Mouse (Mus musculus) lung, embryonic 16.5 days (tissue): ENCODE results near the gene Bbip1. TPM values are rescaled to one million over a fixed set of nuclear protein-coding genes. Genes with fewer than 3 reads are reported as not detected.
"Not testable (repeated sequence)": the region's sequence is repeated elsewhere in the genome, so short reads cannot be mapped to it uniquely, and the experiment has no call there.

Source experiments
- ATAC-seq: fragments of 200-750 bp; cut with Nextera tagmentation; 2 replicates; pipeline ENCODE4 v1.8.0; 2017; ENCODE audit warnings: low read depth, mild to moderate bottlenecking, moderate library complexity
- H3K27ac ChIP-seq: fragments of 300-500 bp; sonication (generic); 2 replicates; pipeline ENCODE4 v1.5.1; 2014; ENCODE audit warnings: mild to moderate bottlenecking, control low read depth, low read length
- H3K27me3 ChIP-seq: fragments of 300-500 bp; sonication (generic); 2 replicates; pipeline ENCODE4 v1.6.1; 2014; ENCODE audit warnings: low read depth, low read length, mixed read lengths; ENCODE audit not compliant: control insufficient read depth, insufficient read depth
- H3K36me3 ChIP-seq: fragments of 300-500 bp; sonication (generic); 2 replicates; pipeline ENCODE4 v1.6.1; 2014; ENCODE audit warnings: low read length; ENCODE audit not compliant: control insufficient read depth, insufficient read depth
- H3K4me1 ChIP-seq: fragments of 300-500 bp; sonication (generic); replicated peaks from 2 replicates; pipeline ENCODE4 v1.6.1; 2014; ENCODE audit warnings: low read length, mixed read lengths; ENCODE audit not compliant: control insufficient read depth, insufficient read depth
- H3K4me2 ChIP-seq: fragments of 300-500 bp; sonication (generic); 2 replicates; pipeline ENCODE4 v1.6.1; 2014; ENCODE audit warnings: low read depth, low read length, control low read depth
- H3K4me3 ChIP-seq: fragments of 300-500 bp; sonication (generic); 2 replicates; pipeline ENCODE4 v1.5.1; 2014; ENCODE audit warnings: mild to moderate bottlenecking, low read length, control low read depth
- H3K9ac ChIP-seq: fragments of 300-500 bp; sonication (generic); 2 replicates; pipeline ENCODE4 v1.6.1; 2014; ENCODE audit warnings: low read length, control low read depth
- H3K9me3 ChIP-seq: fragments of 300-500 bp; sonication (generic); 2 replicates; pipeline ENCODE4 v1.6.1; 2016; ENCODE audit warnings: low read length; ENCODE audit not compliant: control insufficient read depth
- WGBS: fragments of 180-500 bp; shearing (Covaris S2); extraction: QIAGEN DNeasy Blood & Tissue Kit; methylation state at CpG from one replicate; pipeline ENCODE4 v1.1.7; 2014; 5-methylcytosine and 5-hydroxymethylcytosine counted together
- polyA plus RNA-seq: library from polyadenylated mRNA; unstranded; fragments of >200 nt; fragmentation: Nextera tagmentation; extraction: Ambion mirVana; gene quantifications from 2 replicates; pipeline ENCODE4 v1.2.1, GENCODE M21; 2015

The Bbip1 gene
- polyA plus RNA-seq, 1 experiment from 2014 or later, result 62.2 TPM

DNA sequence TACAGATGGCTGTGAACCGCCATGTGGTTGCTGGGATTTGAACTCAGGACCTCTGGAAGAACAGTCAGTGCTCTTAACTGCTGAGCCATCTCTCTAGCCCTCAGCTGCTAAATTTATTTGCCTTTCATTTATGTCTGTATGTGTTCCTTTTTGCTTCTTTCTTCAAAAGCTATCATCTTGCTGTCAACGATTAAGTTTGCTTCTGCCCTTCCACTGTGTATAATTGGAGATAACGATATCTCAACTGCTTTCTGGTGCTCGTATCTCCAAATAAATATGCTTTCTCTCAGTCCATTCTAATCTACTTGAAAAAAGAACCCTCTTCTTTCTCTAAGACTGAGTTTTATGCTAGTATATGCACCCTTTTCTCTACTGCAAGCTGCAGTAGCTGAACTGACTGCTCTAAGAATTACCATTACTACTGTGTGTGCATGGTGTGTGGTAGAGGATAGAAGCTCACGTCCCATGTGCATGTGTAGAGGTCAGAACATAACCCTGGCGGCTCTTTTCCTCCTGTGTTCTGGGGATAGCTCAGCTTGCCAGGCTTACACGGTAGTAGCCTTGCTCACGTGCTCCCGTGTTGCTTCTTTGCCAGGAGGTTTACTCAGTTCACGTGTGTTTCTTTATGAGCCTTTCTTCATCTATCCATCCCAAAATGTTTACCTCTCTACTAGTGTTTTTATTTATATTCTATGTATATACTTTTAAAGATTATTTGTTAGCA is 20.6 kb upstream of the Bbip1 start:
- H3K27me3 ChIP-seq, result no peaks in the 10 kb centered on the region
- no peaks in the 10 kb centered on the region for H3K36me3 ChIP-seq
- no peaks in the 10 kb centered on the region for H3K4me1 ChIP-seq
- H3K9ac ChIP-seq, result no peak overlapping the region
- H3K4me3 ChIP-seq, result no peak overlapping the region
- WGBS, result 83% methylated on average over 10 of the region's 10 CpGs
- H3K27ac ChIP-seq, result no peak overlapping the region
- no peak overlapping the region for H3K4me2 ChIP-seq
- ATAC-seq, result no peak
- H3K9me3 ChIP-seq, result no peaks in the 10 kb centered on the region

DNA sequence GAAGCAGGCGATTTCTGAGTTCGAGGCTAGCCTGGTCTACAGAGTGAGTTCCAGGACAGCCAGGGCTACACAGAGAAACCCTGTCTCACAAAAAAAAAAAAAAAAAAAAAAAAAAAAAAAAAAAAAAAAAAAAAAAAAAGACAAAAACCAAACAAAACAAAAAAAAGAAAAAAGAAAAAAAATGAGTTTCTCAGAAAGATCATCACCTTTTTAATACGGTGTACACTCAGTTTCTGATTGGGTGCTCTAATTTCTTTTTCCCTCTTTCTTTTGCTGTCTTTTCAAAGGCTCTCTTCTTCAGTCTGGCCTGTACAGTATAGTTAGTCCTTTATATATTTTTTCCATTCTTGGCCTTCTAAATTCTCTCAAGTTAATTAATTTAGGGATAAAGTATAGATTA is 19.9 kb upstream of the Bbip1 start:
- ATAC-seq, H3K27me3 ChIP-seq, H3K9ac ChIP-seq, H3K36me3 ChIP-seq, H3K27ac ChIP-seq, H3K4me3 ChIP-seq, H3K4me2 ChIP-seq, H3K4me1 ChIP-seq, H3K9me3 ChIP-seq: not testable (repeated sequence)
- 92% methylated on average over 3 of the region's 3 CpGs for WGBS

DNA sequence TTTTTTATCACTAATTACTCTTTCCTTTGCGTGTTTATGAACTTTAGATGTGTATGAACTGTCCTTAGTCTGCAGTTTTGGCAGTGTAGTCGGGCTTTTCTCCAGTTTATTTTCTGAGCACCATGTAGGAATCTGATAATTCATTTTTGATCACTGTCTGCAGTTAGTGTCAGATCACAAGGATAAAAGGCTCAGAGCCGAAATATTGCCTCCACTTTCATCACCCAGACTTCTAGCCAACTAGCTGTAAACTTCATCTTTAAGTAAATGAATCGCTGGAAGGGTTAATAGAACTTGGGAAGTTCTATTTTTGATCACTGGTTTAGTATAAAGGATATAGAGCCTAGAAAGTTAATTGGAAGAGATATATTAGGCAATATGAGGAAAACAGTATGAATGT is 18.1 kb upstream of the Bbip1 start:
- no peak overlapping the region for H3K4me2 ChIP-seq
- H3K4me1 ChIP-seq, result no peaks in the 10 kb centered on the region
- no peaks in the 10 kb centered on the region for H3K9me3 ChIP-seq
- 78% methylated on average over 4 of the region's 4 CpGs for WGBS
- ATAC-seq, result no peak
- H3K4me3 ChIP-seq, result no peak overlapping the region
- H3K36me3 ChIP-seq, result no peaks in the 10 kb centered on the region
- H3K27me3 ChIP-seq, result no peaks in the 10 kb centered on the region
- H3K27ac ChIP-seq, result no peak overlapping the region
- no peak overlapping the region for H3K9ac ChIP-seq

DNA sequence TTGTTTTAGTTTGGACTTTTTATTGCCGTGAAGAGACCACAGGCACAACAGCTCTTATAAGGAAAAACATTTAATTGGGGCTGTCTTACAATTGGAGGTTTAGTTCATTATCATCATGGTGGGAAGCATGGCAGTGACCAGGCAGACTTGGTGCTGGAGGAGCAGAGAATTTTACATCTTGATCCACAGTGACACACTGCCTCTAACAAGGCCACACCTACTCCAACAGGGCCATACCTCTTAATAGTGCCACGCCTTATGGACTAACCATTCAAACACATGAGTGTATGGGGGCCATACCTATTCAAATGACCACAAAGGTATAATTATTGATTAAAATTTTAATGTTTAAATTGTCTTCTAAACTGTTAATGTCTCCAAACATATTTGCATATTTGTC is 13.1 kb upstream of the Bbip1 start:
- Histone ChIP-seq H3K4me3 (no peak overlapping the region), H3K4me1 (peaks cover 4% of the 10 kb centered on the region), H3K27ac (no peak overlapping the region), H3K36me3 (no peaks in the 10 kb centered on the region), H3K4me2 (no peak overlapping the region), H3K9ac (no peak overlapping the region), H3K9me3 (no peaks in the 10 kb centered on the region), H3K27me3 (no peaks in the 10 kb centered on the region)
- WGBS, result 87% methylated on average over 2 of the region's 2 CpGs
- ATAC-seq, result no peak

DNA sequence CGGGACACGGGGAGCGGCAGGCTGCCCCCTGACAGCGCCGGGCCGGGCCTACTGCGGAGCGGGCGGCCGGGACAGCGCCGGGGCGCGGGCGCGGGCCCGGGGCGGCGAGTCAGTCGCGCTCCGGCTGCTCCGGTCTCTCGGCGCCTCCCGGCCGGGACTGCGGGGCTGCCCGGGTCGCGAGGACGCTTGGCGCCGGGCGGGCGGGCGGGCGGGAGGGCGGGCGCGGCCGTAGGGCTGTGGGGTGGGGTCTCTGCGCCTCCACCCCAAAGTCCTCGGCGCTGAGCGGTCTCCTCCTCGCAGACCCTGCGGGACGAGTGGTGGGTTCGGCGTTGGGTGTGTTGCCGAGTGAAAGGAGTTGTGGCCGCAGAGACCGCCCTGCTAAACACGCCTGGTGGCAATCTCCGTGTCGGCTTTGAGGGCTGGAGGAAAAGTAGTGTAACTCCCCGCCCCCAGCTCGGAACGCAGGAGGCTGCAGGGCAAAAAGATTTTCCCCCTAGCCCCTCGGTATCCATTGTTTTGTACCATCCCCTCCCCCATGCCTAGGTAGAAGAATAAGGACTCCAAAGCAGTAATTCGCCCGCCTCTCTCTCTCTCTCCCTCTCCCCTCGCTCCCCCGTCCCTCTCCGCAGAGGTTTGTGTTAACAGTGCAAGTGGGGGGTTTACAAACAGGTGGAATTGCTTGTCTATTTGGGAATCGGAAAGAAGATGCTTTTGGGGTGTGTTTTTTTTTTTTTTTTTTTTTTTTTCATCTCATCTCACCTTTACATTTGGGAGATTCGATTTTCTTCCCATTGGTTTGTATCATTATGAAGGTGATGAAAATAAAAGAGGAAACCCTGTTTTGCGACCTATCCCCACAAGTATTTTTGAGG is 980 bp upstream of the Bbip1 start:
- Histone ChIP-seq H3K4me1 (peaks cover 15% of the 10 kb centered on the region), H3K4me3 (peak overlapping the region; percentile 93), H3K9ac (peak overlapping the region; percentile 95), H3K27ac (peak overlapping the region; percentile 97), H3K4me2 (peak overlapping the region; percentile 77), H3K36me3 (no peaks in the 10 kb centered on the region), H3K9me3 (no peaks in the 10 kb centered on the region), H3K27me3 (no peaks in the 10 kb centered on the region)
- ATAC-seq, result peak; percentile 0
- WGBS, result under 1% methylated on average over 26 of the region's 69 CpGs

DNA sequence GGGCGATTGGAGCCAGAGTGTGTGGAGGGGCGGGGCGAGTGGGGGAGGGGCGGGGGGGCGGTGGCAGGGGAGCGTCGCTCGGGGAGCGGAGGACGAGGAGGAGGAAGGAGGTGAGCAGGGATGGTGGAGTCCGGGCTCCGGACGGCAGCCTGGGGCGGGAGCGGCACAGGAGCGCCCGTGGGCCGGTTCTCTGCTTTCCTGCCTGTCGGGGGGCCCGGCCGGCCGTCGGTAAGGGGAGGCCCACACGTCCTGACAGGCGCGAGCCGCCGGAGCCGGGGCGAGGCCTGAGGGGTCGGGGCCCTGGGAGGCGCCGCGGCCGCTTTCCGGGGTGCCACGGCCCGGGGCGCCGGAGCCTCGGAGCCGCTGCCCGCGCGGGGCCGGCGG is 351 bp upstream of the Bbip1 start:
- H3K36me3 ChIP-seq, result no peaks in the 10 kb centered on the region
- no peaks in the 10 kb centered on the region for H3K9me3 ChIP-seq
- H3K4me3 ChIP-seq, result peak overlapping the region; percentile 93
- 0% methylated on average over 18 of the region's 47 CpGs for WGBS
- peaks cover 15% of the 10 kb centered on the region for H3K4me1 ChIP-seq
- no peaks in the 10 kb centered on the region for H3K27me3 ChIP-seq
- H3K27ac ChIP-seq, result peak overlapping the region; percentile 97
- ATAC-seq, result no peak
- H3K9ac ChIP-seq, result peak overlapping the region; percentile 95
- peak overlapping the region; percentile 77 for H3K4me2 ChIP-seq

DNA sequence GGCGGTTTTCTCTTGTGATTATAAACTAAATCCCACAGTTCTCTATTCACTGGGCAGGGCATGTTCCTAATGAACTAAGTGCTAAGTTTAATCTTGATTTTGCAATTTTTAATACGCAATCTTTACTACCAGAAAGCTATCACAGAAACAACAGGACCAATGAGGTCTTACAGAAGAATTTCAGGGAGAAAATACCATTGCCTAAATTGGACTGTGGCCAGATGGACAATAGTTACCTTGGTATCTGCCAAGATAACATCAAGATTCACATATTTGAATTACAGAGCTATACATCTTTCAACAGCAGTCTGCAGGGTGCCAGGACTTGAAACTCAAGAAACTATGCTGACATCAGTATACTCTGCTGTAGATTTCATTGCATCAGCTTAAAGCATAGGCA is 2.1 kb downstream of the Bbip1 start:
- WGBS, result 85% methylated on average over 2 of the region's 2 CpGs
- H3K4me1 ChIP-seq, result peaks cover 11% of the 10 kb centered on the region
- H3K27ac ChIP-seq, result no peak overlapping the region
- no peak overlapping the region for H3K4me3 ChIP-seq
- no peak overlapping the region for H3K9ac ChIP-seq
- no peaks in the 10 kb centered on the region for H3K9me3 ChIP-seq
- H3K36me3 ChIP-seq, result 0 out of 2 replicates have a peak, but pooled peaks cover 2% of the 10 kb centered on the region
- H3K27me3 ChIP-seq, result no peaks in the 10 kb centered on the region
- ATAC-seq, result no peak
- no peak overlapping the region for H3K4me2 ChIP-seq

DNA sequence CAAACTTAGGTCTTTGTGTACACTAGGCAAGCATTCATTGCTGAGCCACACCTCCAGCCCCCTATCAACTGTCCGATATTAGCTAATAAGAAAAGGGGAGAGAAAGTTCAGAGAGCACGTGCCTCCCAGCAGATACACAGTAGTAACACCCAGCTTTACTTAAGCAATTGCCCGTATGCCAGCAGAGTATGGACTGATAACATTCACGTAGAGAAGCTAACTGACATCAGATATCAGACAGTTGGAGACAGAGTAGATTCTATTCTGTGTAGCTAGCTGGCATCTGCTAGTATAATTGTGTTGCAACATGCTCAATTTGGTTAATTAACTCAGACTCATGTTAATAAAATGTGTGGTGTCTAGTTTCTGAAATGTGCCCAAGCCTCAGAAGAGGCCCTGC is 3.3 kb downstream of the Bbip1 start:
- H3K9ac ChIP-seq, result no peak overlapping the region
- 86% methylated on average over 4 of the region's 4 CpGs for WGBS
- no peak for ATAC-seq
- no peak overlapping the region for H3K27ac ChIP-seq
- no peak overlapping the region for H3K4me2 ChIP-seq
- no peaks in the 10 kb centered on the region for H3K9me3 ChIP-seq
- no peak overlapping the region for H3K4me3 ChIP-seq
- peaks cover 9% of the 10 kb centered on the region for H3K4me1 ChIP-seq
- no peaks in the 10 kb centered on the region for H3K27me3 ChIP-seq
- H3K36me3 ChIP-seq, result 0 out of 2 replicates have a peak, but pooled peaks cover 2% of the 10 kb centered on the region

DNA sequence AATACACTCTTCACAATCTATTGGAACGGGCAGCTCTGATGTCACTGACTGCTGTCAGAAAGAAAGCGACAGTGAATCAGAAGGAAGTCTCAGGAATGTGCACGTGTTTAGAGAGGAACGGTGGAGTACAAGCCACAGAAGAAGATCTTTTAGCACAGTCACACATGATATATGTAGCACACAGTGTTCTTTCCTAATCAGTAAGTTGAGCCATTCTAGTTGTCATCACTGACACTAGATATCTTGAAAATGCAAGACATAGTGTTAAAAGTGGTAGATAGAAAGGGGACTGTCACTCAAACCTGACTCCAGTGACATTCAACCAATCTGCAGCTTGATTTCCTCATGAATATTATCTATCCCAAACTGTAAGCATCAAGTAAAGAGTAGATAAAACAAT is 5.0 kb downstream of the Bbip1 start:
- peaks cover 5% of the 10 kb centered on the region for H3K4me1 ChIP-seq
- 0 out of 2 replicates have a peak, but pooled peaks cover 2% of the 10 kb centered on the region for H3K36me3 ChIP-seq
- H3K27ac ChIP-seq, result no peak overlapping the region
- no peak overlapping the region for H3K4me3 ChIP-seq
- H3K9me3 ChIP-seq, result no peaks in the 10 kb centered on the region
- ATAC-seq, result no peak
- no peaks in the 10 kb centered on the region for H3K27me3 ChIP-seq
- WGBS, result 81% methylated on average over 4 of the region's 4 CpGs
- H3K4me2 ChIP-seq, result no peak overlapping the region
- H3K9ac ChIP-seq, result no peak overlapping the region
